Mouse (Mus musculus): ENCODE results near the gene Rxrb. TPM values are rescaled to one million over a fixed set of nuclear protein-coding genes. Genes with fewer than 3 reads are reported as not detected.

Gene Rxrb
- polyA plus RNA-seq, 1 experiment from 2014 or later, result 29.1 TPM

DNA sequence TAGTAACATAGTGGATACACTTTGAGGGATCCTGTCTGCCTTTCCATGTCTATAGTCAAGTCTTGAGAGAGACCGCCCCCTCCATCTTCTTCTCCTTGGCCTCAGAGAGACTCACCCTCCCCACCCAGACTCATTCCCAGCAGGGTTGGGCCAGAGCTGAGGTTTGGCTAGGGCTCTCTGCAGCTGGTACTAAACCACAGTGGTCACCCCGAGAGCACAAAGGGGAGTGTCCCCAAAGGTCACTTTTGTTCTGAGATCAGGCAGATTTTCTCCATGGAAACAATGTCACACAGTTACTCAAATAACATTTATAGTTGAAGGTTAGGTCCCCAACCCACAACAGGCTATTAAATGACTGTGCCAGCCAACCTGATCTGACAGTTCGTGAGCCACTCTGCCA, 37.3 kb downstream of the Rxrb start:
- Histone ChIP-seq H3K27ac (ENCODE audit: low read depth, low read length) (no peak overlapping the region), H3K36me3 (ENCODE audit: control insufficient read depth, insufficient read depth, low read length) (no peaks in the 10 kb centered on the region), H3K4me2 (ENCODE audit: low read depth, low read length) (no peak overlapping the region), H3K4me1 (ENCODE audit: control insufficient read depth, insufficient read depth, low read length) (no peaks in the 10 kb centered on the region), H3K9ac (replicated peaks; ENCODE audit: low read depth, low read length) (no peak overlapping the region), H3K27me3 (ENCODE audit: control insufficient read depth, insufficient read depth, low read length) (no peaks in the 10 kb centered on the region), H3K4me3 (ENCODE audit: low read depth, low read length) (no peak overlapping the region), H3K9me3 (ENCODE audit: control insufficient read depth, low read length) (no peaks in the 10 kb centered on the region)
- ATAC-seq (ENCODE audit: low read depth), result no peak
- 51% methylated on average over 3 of the region's 3 CpGs for WGBS

DNA sequence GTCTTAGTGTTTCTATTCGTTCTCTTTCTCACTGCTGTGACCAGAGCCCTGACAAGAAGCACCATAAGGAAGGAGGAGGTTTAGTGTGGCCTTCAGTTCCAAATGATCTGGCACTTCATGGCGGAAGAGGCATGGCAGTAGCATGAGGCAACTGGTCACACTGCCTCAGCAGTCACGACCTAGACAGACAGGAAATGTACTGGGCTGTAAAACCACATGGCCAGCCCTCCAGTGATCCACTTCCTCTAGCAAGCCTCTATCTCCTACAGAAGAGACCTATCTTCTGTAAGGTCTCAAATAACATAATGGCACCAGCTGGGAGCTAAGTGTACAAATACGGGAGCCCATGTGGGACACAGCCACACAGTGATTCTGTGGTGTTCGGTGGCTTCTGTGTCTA, 40.5 kb downstream of the Rxrb start:
- no peak overlapping the region for H3K4me3 ChIP-seq (ENCODE audit: low read depth, low read length)
- H3K4me2 ChIP-seq (ENCODE audit: low read depth, low read length), result no peak overlapping the region
- no peak overlapping the region for H3K9ac ChIP-seq (replicated peaks; ENCODE audit: low read depth, low read length)
- H3K36me3 ChIP-seq (ENCODE audit: control insufficient read depth, insufficient read depth, low read length), result no peaks in the 10 kb centered on the region
- H3K9me3 ChIP-seq (ENCODE audit: control insufficient read depth, low read length), result no peaks in the 10 kb centered on the region
- H3K4me1 ChIP-seq (ENCODE audit: control insufficient read depth, insufficient read depth, low read length), result no peaks in the 10 kb centered on the region
- H3K27me3 ChIP-seq (ENCODE audit: control insufficient read depth, insufficient read depth, low read length), result no peaks in the 10 kb centered on the region
- 72% methylated on average over 5 of the region's 5 CpGs for WGBS
- H3K27ac ChIP-seq (ENCODE audit: low read depth, low read length), result no peak overlapping the region
- no peak for ATAC-seq (ENCODE audit: low read depth)

- Histone ChIP-seq H3K9ac (replicated peaks; ENCODE audit: low read depth, low read length) (no peak overlapping the region), H3K9me3 (ENCODE audit: control insufficient read depth, low read length) (no peaks in the 10 kb centered on the region), H3K4me3 (ENCODE audit: low read depth, low read length) (no peak overlapping the region), H3K36me3 (ENCODE audit: control insufficient read depth, insufficient read depth, low read length) (no peaks in the 10 kb centered on the region), H3K27ac (ENCODE audit: low read depth, low read length) (no peak overlapping the region), H3K27me3 (ENCODE audit: control insufficient read depth, insufficient read depth, low read length) (no peaks in the 10 kb centered on the region), H3K4me2 (ENCODE audit: low read depth, low read length) (no peak overlapping the region), H3K4me1 (ENCODE audit: control insufficient read depth, insufficient read depth, low read length) (no peaks in the 10 kb centered on the region)
- ATAC-seq (ENCODE audit: low read depth), result no peak
- 49% methylated on average over 7 of the region's 7 CpGs for WGBS
Measured at GRCm38 (mm10) chr17:34075271-34075670, 43.7 kb downstream of the Rxrb start.

DNA sequence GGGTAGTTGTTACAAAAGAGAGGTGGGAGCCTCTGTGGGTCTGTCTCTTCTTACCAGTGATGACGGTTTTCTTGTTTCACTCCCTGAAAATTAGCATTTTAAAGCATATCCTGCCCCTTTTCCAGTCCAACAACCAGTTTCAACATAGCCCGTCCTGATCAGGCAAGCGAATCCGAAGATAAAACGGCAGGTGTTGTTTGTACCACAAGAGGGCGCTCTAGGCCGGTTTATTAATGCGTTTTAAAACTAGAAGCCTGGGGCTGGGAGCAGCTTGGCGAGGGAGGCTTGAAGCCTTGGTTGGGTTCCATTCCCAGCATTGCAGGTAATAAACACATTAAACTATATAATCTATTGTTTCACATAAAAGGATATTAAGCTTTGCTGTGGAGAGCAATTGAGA, 45.9 kb downstream of the Rxrb start:
- ATAC-seq (ENCODE audit: low read depth), result no peak
- under 1% methylated on average over 9 of the region's 9 CpGs for WGBS

DNA sequence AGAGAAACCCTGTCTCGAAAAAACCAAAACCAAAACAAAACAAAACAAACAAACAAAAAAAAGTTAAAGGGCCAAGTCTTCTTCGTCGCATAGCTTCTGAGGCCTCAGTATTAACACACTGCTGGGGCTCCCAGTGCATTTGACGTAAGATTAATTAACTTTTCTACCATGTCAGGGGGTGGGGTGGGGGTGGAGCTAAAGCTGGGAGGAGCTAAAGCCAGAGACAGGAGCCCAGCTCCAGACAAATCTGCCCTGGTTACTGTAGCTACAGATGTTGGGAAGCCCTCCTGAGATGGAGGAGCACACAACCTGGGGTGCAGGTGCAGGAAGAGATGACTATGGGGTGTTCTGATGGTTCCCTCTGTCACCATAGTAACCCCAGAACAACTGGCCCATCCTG, 46.5 kb downstream of the Rxrb start:
- H3K9me3 ChIP-seq (ENCODE audit: control insufficient read depth, low read length), result no peaks in the 10 kb centered on the region
- no peaks in the 10 kb centered on the region for H3K4me1 ChIP-seq (ENCODE audit: control insufficient read depth, insufficient read depth, low read length)
- H3K27ac ChIP-seq (ENCODE audit: low read depth, low read length), result no peak overlapping the region
- WGBS, result 54% methylated on average over 4 of the region's 4 CpGs
- H3K36me3 ChIP-seq (ENCODE audit: control insufficient read depth, insufficient read depth, low read length), result no peaks in the 10 kb centered on the region
- H3K27me3 ChIP-seq (ENCODE audit: control insufficient read depth, insufficient read depth, low read length), result no peaks in the 10 kb centered on the region
- H3K9ac ChIP-seq (replicated peaks; ENCODE audit: low read depth, low read length), result no peak overlapping the region
- H3K4me2 ChIP-seq (ENCODE audit: low read depth, low read length), result no peak overlapping the region
- no peak for ATAC-seq (ENCODE audit: low read depth)
- H3K4me3 ChIP-seq (ENCODE audit: low read depth, low read length), result no peak overlapping the region

More for the DNA sequence above, 45.9 kb downstream of the Rxrb start:
- no peak overlapping the region for H3K4me2 ChIP-seq (ENCODE audit: low read depth, low read length)
- no peak overlapping the region for H3K4me3 ChIP-seq (ENCODE audit: low read depth, low read length)
- no peaks in the 10 kb centered on the region for H3K9me3 ChIP-seq (ENCODE audit: control insufficient read depth, low read length)
- H3K27ac ChIP-seq (ENCODE audit: low read depth, low read length), result no peak overlapping the region
- no peaks in the 10 kb centered on the region for H3K36me3 ChIP-seq (ENCODE audit: control insufficient read depth, insufficient read depth, low read length)
- H3K27me3 ChIP-seq (ENCODE audit: control insufficient read depth, insufficient read depth, low read length), result no peaks in the 10 kb centered on the region
- no peak overlapping the region for H3K9ac ChIP-seq (replicated peaks; ENCODE audit: low read depth, low read length)
- no peaks in the 10 kb centered on the region for H3K4me1 ChIP-seq (ENCODE audit: control insufficient read depth, insufficient read depth, low read length)

DNA sequence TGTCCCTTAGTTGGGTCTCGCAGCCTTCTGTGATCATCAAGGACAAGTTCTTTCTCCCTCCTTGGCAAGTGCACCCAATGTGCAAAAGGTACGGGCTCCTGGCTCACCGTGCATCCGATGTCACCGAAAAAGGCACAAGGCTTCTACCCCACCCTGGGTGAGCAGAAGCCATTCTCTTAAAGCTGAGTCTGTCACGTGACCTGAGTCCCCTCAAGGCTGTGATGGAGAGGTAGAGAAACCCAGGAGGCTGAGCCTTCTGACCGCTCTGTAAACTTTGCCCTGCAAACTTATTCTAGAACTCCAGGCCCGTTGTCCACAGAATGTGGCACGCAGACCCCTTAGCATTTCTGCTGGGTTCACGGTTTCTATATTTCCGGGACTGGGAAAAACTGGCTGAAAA, 47.4 kb downstream of the Rxrb start:
- H3K36me3 ChIP-seq (ENCODE audit: control insufficient read depth, insufficient read depth, low read length), result no peaks in the 10 kb centered on the region
- H3K27ac ChIP-seq (ENCODE audit: low read depth, low read length), result no peak overlapping the region
- H3K4me1 ChIP-seq (ENCODE audit: control insufficient read depth, insufficient read depth, low read length), result no peaks in the 10 kb centered on the region
- ATAC-seq (ENCODE audit: low read depth), result no peak
- H3K27me3 ChIP-seq (ENCODE audit: control insufficient read depth, insufficient read depth, low read length), result no peaks in the 10 kb centered on the region
- no peak overlapping the region for H3K9ac ChIP-seq (replicated peaks; ENCODE audit: low read depth, low read length)
- H3K4me3 ChIP-seq (ENCODE audit: low read depth, low read length), result no peak overlapping the region
- WGBS, result 95% methylated on average over 11 of the region's 11 CpGs
- H3K9me3 ChIP-seq (ENCODE audit: control insufficient read depth, low read length), result no peaks in the 10 kb centered on the region
- H3K4me2 ChIP-seq (ENCODE audit: low read depth, low read length), result no peak overlapping the region

- 24% methylated on average over 5 of the region's 5 CpGs for WGBS
- H3K4me3 ChIP-seq (ENCODE audit: low read depth, low read length), result no peak overlapping the region
- no peak overlapping the region for H3K27ac ChIP-seq (ENCODE audit: low read depth, low read length)
- no peaks in the 10 kb centered on the region for H3K4me1 ChIP-seq (ENCODE audit: control insufficient read depth, insufficient read depth, low read length)
- H3K4me2 ChIP-seq (ENCODE audit: low read depth, low read length), result no peak overlapping the region
- H3K27me3 ChIP-seq (ENCODE audit: control insufficient read depth, insufficient read depth, low read length), result no peaks in the 10 kb centered on the region
- no peaks in the 10 kb centered on the region for H3K9me3 ChIP-seq (ENCODE audit: control insufficient read depth, low read length)
- ATAC-seq (ENCODE audit: low read depth), result peak; percentile 82
- H3K9ac ChIP-seq (replicated peaks; ENCODE audit: low read depth, low read length), result no peak overlapping the region
- no peaks in the 10 kb centered on the region for H3K36me3 ChIP-seq (ENCODE audit: control insufficient read depth, insufficient read depth, low read length)
Measured at GRCm38 (mm10) chr17:34079621-34080020, 48.0 kb downstream of the Rxrb start.

DNA sequence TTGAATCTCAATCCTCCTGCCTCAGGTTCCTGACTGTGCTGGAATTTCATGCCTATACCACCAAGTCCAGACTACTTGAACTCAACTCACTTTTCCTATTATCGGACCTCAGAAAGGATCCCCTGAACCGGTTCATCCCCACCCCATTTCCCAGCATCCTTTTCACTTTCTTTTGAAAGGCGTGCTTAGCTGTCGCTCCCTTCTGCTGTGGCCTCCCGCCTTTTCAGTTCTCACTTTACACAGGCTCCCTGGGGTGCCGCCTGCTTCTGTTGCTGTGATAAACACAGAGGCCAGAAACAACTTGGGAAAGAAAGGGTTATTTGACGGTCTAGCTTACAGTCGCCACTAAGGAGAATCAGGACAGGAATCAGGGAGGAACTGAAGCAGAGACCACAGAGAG, 51.5 kb downstream of the Rxrb start:
- Histone ChIP-seq H3K4me2 (ENCODE audit: low read depth, low read length) (no peak overlapping the region), H3K27me3 (ENCODE audit: control insufficient read depth, insufficient read depth, low read length) (no peaks in the 10 kb centered on the region), H3K27ac (ENCODE audit: low read depth, low read length) (no peak overlapping the region), H3K9me3 (ENCODE audit: control insufficient read depth, low read length) (no peaks in the 10 kb centered on the region), H3K36me3 (ENCODE audit: control insufficient read depth, insufficient read depth, low read length) (no peaks in the 10 kb centered on the region), H3K9ac (replicated peaks; ENCODE audit: low read depth, low read length) (no peak overlapping the region), H3K4me1 (ENCODE audit: control insufficient read depth, insufficient read depth, low read length) (no peaks in the 10 kb centered on the region), H3K4me3 (ENCODE audit: low read depth, low read length) (no peak overlapping the region)
- no peak for ATAC-seq (ENCODE audit: low read depth)
- WGBS, result 3% methylated on average over 8 of the region's 8 CpGs

DNA sequence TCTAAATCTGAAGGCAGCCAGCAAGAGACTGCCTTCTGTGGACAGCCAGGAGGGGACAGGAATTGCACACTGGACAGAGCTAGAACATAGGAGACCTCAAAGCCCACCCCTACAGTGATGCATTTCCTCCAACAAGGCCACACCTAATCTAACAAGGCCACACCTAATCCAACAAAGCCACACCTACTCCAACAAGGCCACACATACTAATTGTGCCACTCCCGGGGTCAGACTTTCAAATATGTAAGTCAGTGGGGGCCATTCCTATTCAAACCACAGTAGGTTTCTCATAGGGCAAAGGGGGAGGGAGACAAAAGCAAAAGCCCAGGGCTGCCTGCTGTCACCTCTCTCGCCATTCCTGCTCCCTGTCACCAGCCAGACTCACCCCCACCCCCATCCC, 55.8 kb downstream of the Rxrb start:
- no peak overlapping the region for H3K4me2 ChIP-seq (ENCODE audit: low read depth, low read length)
- WGBS, result 62% methylated on average over 2 of the region's 2 CpGs

More for the DNA sequence above, 55.8 kb downstream of the Rxrb start:
- no peak overlapping the region for H3K27ac ChIP-seq (ENCODE audit: low read depth, low read length)
- no peaks in the 10 kb centered on the region for H3K9me3 ChIP-seq (ENCODE audit: control insufficient read depth, low read length)
- no peak for ATAC-seq (ENCODE audit: low read depth)
- H3K36me3 ChIP-seq (ENCODE audit: control insufficient read depth, insufficient read depth, low read length), result no peaks in the 10 kb centered on the region
- no peak overlapping the region for H3K4me3 ChIP-seq (ENCODE audit: low read depth, low read length)
- no peaks in the 10 kb centered on the region for H3K27me3 ChIP-seq (ENCODE audit: control insufficient read depth, insufficient read depth, low read length)
- H3K9ac ChIP-seq (replicated peaks; ENCODE audit: low read depth, low read length), result no peak overlapping the region
- H3K4me1 ChIP-seq (ENCODE audit: control insufficient read depth, insufficient read depth, low read length), result no peaks in the 10 kb centered on the region

Measured in neural tube, embryonic 14.5 days (tissue).